Mouse (Mus musculus): ENCODE measurements around the gene Gm48551. TPM values are rescaled to one million over a fixed set of nuclear protein-coding genes. Genes with fewer than 3 reads are reported as not detected.

Gm48551 gene
- polyA plus RNA-seq, 1 experiment from 2014 or later: 2.9 TPM

DNA sequence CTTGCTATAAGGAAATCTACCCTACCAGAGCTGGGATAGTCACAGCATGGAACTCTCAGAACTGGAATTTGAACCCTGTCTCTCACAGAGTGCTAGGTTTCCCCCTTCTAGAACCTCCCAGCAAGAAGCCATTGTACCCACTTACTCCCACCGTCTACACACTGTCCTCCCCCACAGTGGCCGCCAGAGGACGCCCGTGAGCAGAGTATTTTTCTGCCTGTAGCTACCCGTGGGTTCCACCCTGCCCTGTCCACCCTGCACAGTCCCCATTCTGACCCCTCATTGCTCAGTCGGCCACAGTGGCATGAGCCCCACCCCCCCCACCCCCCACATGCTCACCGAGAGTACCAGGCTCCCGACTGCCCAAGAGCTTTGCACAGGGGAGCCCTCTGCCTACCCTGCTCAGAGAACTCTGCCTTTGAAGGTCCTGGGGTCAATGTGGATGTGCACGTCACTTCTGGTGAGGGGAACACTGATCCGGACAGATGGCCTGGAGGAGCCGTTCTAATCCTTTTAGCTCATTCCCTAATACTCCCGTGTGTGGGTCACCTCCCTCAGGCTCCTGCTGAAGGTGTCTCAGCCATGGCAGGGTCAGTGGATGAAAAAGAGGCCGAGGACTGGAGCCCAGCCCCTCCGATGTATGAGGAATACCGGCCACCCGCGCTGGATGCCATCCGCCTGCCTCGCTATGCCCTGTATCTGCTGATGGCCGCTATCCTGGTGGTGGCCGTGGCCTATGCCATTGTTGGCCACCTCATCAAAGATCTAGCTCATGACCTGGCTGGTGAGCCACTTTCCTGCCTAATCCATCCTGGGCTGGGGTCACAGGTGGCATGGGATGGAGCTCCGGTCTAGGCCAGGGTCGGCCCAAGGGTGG is 5.8 kb downstream of the Gm48551 start:
- Histone ChIP-seq H3K4me1 (ENCODE audit: control insufficient read depth, insufficient read depth, low read length) (peaks cover 32% of the 10 kb centered on the region), H3K9ac (ENCODE audit: low read depth, low read length) (peak overlapping the region; percentile 27), H3K36me3 (ENCODE audit: control insufficient read depth, insufficient read depth, low read length) (peaks cover 11% of the 10 kb centered on the region), H3K4me2 (ENCODE audit: low read depth, low read length) (no peak overlapping the region), H3K9me3 (ENCODE audit: control insufficient read depth, low read length) (no peaks in the 10 kb centered on the region), H3K4me3 (ENCODE audit: low read length) (no peak overlapping the region), H3K27me3 (replicated peaks; ENCODE audit: control insufficient read depth, insufficient read depth, low read length) (no peaks in the 10 kb centered on the region), H3K27ac (ENCODE audit: low read length) (peak overlapping the region; percentile 10; the same call in 1 of the 2 replicates)
- WGBS: 61% methylated on average over 23 of the region's 23 CpGs
- no peak for ATAC-seq

DNA sequence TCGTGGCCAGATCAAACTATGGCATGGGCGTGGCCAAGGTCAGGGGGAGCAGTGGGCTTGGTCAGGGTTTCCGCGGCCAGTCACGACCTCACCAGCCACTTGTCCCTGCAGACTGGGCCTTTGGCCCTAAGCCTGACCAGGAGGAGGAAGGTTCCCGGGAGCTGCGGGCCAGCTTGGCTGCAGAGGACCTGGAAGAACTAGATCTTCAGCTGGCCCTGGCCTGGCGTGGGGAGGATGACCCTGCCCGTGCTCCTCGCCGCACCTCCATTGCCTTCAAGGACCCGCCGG is 6.4 kb downstream of the Gm48551 start:
- Histone ChIP-seq H3K36me3 (ENCODE audit: control insufficient read depth, insufficient read depth, low read length) (peaks cover 11% of the 10 kb centered on the region), H3K27ac (ENCODE audit: low read length) (no peak overlapping the region), H3K27me3 (replicated peaks; ENCODE audit: control insufficient read depth, insufficient read depth, low read length) (no peaks in the 10 kb centered on the region), H3K9me3 (ENCODE audit: control insufficient read depth, low read length) (no peaks in the 10 kb centered on the region), H3K4me3 (ENCODE audit: low read length) (no peak overlapping the region), H3K9ac (ENCODE audit: low read depth, low read length) (no peak overlapping the region), H3K4me2 (ENCODE audit: low read depth, low read length) (no peak overlapping the region), H3K4me1 (ENCODE audit: control insufficient read depth, insufficient read depth, low read length) (peaks cover 27% of the 10 kb centered on the region)
- ATAC-seq: no peak
- whole genome bisulfite sequencing: 87% methylated on average over 13 of the region's 13 CpGs

- Histone ChIP-seq H3K27ac (ENCODE audit: low read length) (peak overlapping the region; percentile 96), H3K4me1 (ENCODE audit: control insufficient read depth, insufficient read depth, low read length) (peaks cover 23% of the 10 kb centered on the region), H3K9me3 (ENCODE audit: control insufficient read depth, low read length) (no peaks in the 10 kb centered on the region), H3K9ac (ENCODE audit: low read depth, low read length) (peak overlapping the region; percentile 58), H3K36me3 (ENCODE audit: control insufficient read depth, insufficient read depth, low read length) (peaks cover 10% of the 10 kb centered on the region), H3K27me3 (replicated peaks; ENCODE audit: control insufficient read depth, insufficient read depth, low read length) (no peaks in the 10 kb centered on the region), H3K4me2 (ENCODE audit: low read depth, low read length) (peak overlapping the region; percentile 57), H3K4me3 (ENCODE audit: low read length) (peak overlapping the region; percentile 50; the same call in 1 of the 2 replicates)
- 56% methylated on average over 6 of the region's 6 CpGs for WGBS
- peak; percentile 79 for ATAC-seq
Measured at GRCm38 (mm10) chr10:81392270-81392669, 8.0 kb downstream of the Gm48551 start.

DNA sequence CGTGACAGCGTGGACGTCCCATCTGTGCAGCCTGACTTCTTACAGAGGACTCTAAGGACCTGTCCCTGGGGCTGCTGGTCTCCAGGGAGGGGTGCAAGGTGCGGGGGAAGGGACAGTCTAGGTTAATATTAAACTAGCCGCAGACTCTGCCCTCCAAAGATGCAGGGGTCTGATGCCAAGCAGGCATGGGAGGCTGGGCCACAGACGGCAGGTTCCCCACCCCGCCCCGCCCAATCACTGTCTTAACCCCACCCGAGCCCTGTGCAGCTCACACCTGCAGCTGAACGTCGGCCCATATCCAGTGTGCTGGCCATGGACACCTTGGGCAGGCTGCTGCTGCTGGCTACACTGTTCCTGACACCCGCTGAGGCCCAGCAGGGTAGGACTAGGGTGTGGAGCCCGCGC is 8.5 kb downstream of the Gm48551 start, which contains the start of gene Smim24:
Gene Smim24, plus strand, starts transcription at position 271 of the 405 bp plus-strand sequence.
- Histone ChIP-seq H3K9me3 (ENCODE audit: control insufficient read depth, low read length) (no peaks in the 10 kb centered on the region), H3K27me3 (replicated peaks; ENCODE audit: control insufficient read depth, insufficient read depth, low read length) (no peaks in the 10 kb centered on the region), H3K27ac (ENCODE audit: low read length) (peak within 1 kb of the TSS; percentile 96), H3K4me1 (ENCODE audit: control insufficient read depth, insufficient read depth, low read length) (peaks cover 23% of the 10 kb centered on the region), H3K4me2 (ENCODE audit: low read depth, low read length) (peak within 1 kb of the TSS; percentile 57), H3K4me3 (ENCODE audit: low read length) (peak within 1 kb of the TSS; percentile 50), H3K9ac (ENCODE audit: low read depth, low read length) (peak within 1 kb of the TSS; percentile 70), H3K36me3 (ENCODE audit: control insufficient read depth, insufficient read depth, low read length) (peaks cover 9% of the 10 kb centered on the region)
- ATAC-seq: peak; percentile 90
- WGBS: 45% methylated on average over 14 of the region's 14 CpGs

DNA sequence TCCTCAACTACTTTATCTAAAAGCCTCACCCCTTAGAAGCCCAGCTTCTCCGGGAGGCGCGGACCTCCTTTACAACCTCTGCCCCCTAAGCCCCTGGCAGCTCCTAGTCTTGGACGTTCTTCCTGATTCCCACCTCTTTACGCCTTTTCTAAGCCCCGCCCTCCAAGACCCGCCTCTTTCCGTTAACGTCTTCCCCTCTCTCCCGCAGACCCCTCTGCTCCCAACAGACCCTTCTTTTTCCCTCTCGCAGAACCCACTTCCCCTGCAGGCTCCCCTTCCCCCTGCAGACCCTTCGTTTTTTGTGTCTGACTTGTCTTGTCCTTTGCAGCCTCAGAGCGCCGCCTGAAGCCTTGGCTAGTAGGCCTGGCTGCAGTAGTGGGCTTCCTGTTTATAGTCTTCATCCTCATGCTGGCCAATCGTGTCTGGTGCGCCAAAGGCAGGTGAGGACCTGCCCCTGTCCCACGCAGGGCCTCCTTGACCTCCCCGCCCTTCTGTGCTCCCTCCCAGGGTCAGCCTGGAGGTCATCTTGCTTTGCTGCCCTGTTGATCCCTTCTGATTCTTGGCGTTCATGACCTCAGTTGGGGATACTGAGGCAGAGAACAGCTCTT is 9.3 kb downstream of the Gm48551 start:
- Histone ChIP-seq H3K9ac (ENCODE audit: low read depth, low read length) (peak overlapping the region; percentile 70), H3K4me3 (ENCODE audit: low read length) (peak overlapping the region; percentile 50), H3K9me3 (ENCODE audit: control insufficient read depth, low read length) (no peaks in the 10 kb centered on the region), H3K4me2 (ENCODE audit: low read depth, low read length) (peak overlapping the region; percentile 57), H3K4me1 (ENCODE audit: control insufficient read depth, insufficient read depth, low read length) (peaks cover 23% of the 10 kb centered on the region), H3K36me3 (ENCODE audit: control insufficient read depth, insufficient read depth, low read length) (peaks cover 6% of the 10 kb centered on the region; the same call in 1 of the 2 replicates), H3K27ac (ENCODE audit: low read length) (peak overlapping the region; percentile 96), H3K27me3 (replicated peaks; ENCODE audit: control insufficient read depth, insufficient read depth, low read length) (no peaks in the 10 kb centered on the region)
- ATAC-seq: peak; percentile 29
- WGBS: 3% methylated on average over 19 of the region's 19 CpGs

- Histone ChIP-seq H3K9me3 (ENCODE audit: control insufficient read depth, low read length) (no peaks in the 10 kb centered on the region), H3K27me3 (replicated peaks; ENCODE audit: control insufficient read depth, insufficient read depth, low read length) (no peaks in the 10 kb centered on the region), H3K27ac (ENCODE audit: low read length) (no peak overlapping the region), H3K9ac (ENCODE audit: low read depth, low read length) (no peak overlapping the region), H3K4me1 (ENCODE audit: control insufficient read depth, insufficient read depth, low read length) (peaks cover 20% of the 10 kb centered on the region), H3K4me3 (ENCODE audit: low read length) (no peak overlapping the region), H3K36me3 (ENCODE audit: control insufficient read depth, insufficient read depth, low read length) (peaks cover 6% of the 10 kb centered on the region; the same call in 1 of the 2 replicates), H3K4me2 (ENCODE audit: low read depth, low read length) (no peak overlapping the region)
- 13% methylated on average over 5 of the region's 5 CpGs for WGBS
- ATAC-seq: no peak
Measured at GRCm38 (mm10) chr10:81395127-81395526, 10.9 kb downstream of the Gm48551 start.

- H3K36me3 ChIP-seq (ENCODE audit: control insufficient read depth, insufficient read depth, low read length): peaks cover 10% of the 10 kb centered on the region; the same call in 1 of the 2 replicates
- no peak overlapping the region for H3K9ac ChIP-seq (ENCODE audit: low read depth, low read length)
- H3K9me3 ChIP-seq (ENCODE audit: control insufficient read depth, low read length): no peaks in the 10 kb centered on the region
- H3K27me3 ChIP-seq (replicated peaks; ENCODE audit: control insufficient read depth, insufficient read depth, low read length): no peaks in the 10 kb centered on the region
- H3K4me1 ChIP-seq (ENCODE audit: control insufficient read depth, insufficient read depth, low read length): peaks cover 18% of the 10 kb centered on the region
- no peak for ATAC-seq
- H3K27ac ChIP-seq (ENCODE audit: low read length): no peak overlapping the region
- H3K4me2 ChIP-seq (ENCODE audit: low read depth, low read length): no peak overlapping the region
- no peak overlapping the region for H3K4me3 ChIP-seq (ENCODE audit: low read length)
- 85% methylated on average over 4 of the region's 4 CpGs for WGBS
Measured at GRCm38 (mm10) chr10:81395865-81396264, 11.6 kb downstream of the Gm48551 start.

DNA sequence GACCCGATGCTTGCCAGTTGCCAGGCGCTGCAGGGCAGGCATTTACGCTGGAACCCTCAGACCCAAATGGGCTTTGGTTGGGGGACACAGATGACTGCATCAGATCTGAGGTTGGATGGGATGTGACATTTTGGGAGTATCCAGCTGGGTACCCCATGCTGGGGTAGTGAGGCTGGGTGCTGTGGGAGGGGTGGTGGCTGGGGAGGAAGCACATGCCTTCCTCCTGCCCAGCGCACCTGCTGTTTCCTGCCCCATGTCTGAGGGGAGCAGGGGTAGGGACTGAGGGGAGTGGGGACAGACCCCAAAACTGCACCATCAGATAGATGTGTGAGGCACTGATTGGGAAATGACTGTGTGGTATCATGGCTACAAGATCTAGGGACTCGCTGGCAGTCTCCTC is 12.5 kb downstream of the Gm48551 start:
- Histone ChIP-seq H3K4me1 (ENCODE audit: control insufficient read depth, insufficient read depth, low read length) (peaks cover 27% of the 10 kb centered on the region), H3K4me2 (ENCODE audit: low read depth, low read length) (no peak overlapping the region), H3K9me3 (ENCODE audit: control insufficient read depth, low read length) (no peaks in the 10 kb centered on the region), H3K4me3 (ENCODE audit: low read length) (no peak overlapping the region), H3K9ac (ENCODE audit: low read depth, low read length) (no peak overlapping the region), H3K27me3 (replicated peaks; ENCODE audit: control insufficient read depth, insufficient read depth, low read length) (no peaks in the 10 kb centered on the region), H3K27ac (ENCODE audit: low read length) (no peak overlapping the region), H3K36me3 (ENCODE audit: control insufficient read depth, insufficient read depth, low read length) (peaks cover 10% of the 10 kb centered on the region; the same call in 1 of the 2 replicates)
- ATAC-seq: no peak
- 81% methylated on average over 5 of the region's 5 CpGs for WGBS

DNA sequence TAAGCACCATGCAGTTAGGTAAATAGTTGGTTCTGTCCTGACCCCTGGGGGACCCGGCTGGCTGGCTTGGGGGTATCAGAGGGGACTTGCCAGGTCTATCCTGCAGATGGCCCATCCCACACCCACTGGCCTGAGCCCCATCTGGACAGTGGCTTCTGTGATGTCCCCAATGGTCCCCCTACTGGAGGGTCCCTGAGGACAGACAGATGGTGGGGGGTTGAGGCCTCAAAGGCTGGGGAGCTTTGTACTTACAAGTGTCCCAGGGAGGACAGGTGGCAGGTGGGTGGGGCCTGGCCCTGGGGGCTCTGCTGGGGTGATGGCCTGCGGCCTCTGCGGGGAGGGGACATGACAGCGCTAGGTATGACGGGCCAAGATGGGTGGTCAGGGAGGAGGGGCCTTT is 15.0 kb downstream of the Gm48551 start:
- Histone ChIP-seq H3K36me3 (ENCODE audit: control insufficient read depth, insufficient read depth, low read length) (peaks cover 10% of the 10 kb centered on the region; the same call in 1 of the 2 replicates), H3K9me3 (ENCODE audit: control insufficient read depth, low read length) (no peaks in the 10 kb centered on the region), H3K9ac (ENCODE audit: low read depth, low read length) (no peak overlapping the region), H3K4me1 (ENCODE audit: control insufficient read depth, insufficient read depth, low read length) (peaks cover 31% of the 10 kb centered on the region), H3K4me2 (ENCODE audit: low read depth, low read length) (no peak overlapping the region), H3K27ac (ENCODE audit: low read length) (no peak overlapping the region), H3K27me3 (replicated peaks; ENCODE audit: control insufficient read depth, insufficient read depth, low read length) (no peaks in the 10 kb centered on the region), H3K4me3 (ENCODE audit: low read length) (no peak overlapping the region)
- ATAC-seq: no peak
- 74% methylated on average over 5 of the region's 5 CpGs for WGBS
